Mouse (Mus musculus): ENCODE results near the gene Akap7. TPM values are rescaled to one million over a fixed set of nuclear protein-coding genes. Genes with fewer than 3 reads are reported as not detected.

Gene Akap7
- total RNA-seq, 1 experiment from 2014 or later, result 68.4 TPM

GRCm38 (mm10) chr10:25297666-25298263 lies 9.9 kb downstream of the Akap7 start:
- DNase-seq, result peak; percentile 41

- DNase-seq, result peak; percentile 96
Measured at GRCm38 (mm10) chr10:25296657-25297369, 10.9 kb downstream of the Akap7 start.

DNA sequence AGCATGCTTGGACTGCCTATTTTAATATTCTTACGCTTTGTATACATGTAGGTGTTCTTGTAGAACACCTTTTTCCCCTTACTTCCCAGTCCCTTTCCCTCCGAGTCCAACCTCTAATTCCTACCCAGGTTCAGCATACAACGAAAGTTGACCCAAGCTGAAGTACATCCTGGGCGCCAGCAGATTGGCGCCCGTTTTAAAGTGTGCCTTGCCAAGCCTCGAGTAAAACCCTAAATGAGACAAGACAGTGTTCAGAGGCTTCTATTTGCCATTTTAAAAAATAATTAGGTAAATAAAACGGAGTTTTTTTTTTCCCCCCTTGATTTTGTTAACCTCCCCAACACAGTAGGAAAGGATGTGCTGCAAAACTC lies 11.4 kb downstream of the Akap7 start:
- peak; percentile 21 for DNase-seq

GRCm38 (mm10) chr10:25295836-25296235 lies 11.8 kb downstream of the Akap7 start:
- DNase-seq, result no peak

- DNase-seq, result no peak
Measured at GRCm38 (mm10) chr10:25294999-25295398, 12.7 kb downstream of the Akap7 start.

- DNase-seq, result no peak
Measured at GRCm38 (mm10) chr10:25293796-25294195, 13.9 kb downstream of the Akap7 start.

DNA sequence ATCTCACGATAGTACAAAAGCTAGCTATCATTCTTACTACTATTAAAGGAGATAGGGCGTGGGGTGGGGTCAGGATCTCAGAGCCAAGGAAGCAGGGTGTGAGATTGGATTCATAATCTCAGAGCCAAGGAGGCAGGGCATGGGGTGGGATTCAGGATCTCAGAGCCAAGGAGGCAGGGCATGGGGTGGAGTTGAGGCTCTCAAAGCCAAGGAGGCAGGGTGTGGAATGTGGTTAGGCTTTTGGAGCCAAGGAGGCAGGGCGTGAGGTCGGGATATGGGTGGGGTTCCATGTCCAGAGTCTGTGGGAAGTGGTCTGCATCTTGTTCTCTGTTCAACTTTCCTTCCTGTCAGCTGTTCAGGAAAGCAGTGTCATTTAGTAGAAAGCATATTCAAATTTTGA lies 16.6 kb downstream of the Akap7 start:
- peak; percentile 27 for DNase-seq

DNA sequence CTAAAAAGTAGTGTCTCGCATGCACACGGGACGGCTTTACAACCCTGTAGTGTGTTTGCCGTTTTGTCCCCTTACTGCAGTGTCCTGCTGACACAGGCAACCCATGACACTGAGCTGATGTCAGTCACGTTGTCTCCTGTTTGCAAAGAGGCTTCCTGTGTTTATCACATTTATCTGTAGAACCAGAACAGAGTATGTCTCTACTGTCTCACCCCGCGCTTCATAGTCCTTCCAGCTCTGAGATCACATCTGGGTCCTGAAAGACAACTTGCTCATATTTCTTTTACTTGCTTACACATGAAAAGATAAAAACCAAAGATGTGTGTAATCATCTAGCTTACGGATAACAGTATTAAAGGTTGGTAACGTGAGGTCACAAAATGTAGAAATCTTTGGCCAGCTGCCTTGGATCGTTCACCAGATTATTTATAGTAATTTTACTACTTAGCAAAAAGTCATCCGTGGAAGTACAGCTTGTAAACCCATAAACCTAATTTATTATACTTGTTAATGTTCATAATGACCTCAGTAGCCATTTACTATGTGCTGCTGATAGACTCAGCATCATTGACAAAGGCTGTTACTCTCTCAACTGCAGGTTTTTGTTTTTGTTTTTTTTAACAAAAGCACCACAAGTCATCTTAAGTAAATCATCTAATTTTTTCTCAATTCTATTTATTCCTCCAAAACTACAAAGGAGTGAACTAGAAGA lies 22.4 kb downstream of the Akap7 start:
- peak; percentile 37 for DNase-seq

- DNase-seq, result no peak
Measured at GRCm38 (mm10) chr10:25284427-25285099, 23.1 kb downstream of the Akap7 start.

DNA sequence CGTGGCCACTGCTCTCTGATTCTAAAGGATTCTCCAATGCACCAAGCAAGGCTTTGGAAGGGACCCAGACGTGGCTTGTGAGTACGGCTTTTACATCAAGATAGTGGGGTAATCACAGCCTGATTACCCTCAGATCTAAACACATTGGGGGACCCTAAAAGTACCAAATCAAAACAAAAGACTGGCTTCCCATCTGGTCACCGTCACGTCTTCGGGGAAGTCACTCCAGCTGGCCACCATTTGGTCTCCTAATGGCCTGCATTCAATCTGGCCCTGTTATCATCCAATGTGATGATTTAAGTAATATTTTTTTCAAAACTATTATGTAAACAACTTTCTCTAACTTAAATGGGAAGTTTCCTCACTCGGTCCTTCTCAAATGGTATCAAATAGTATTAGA lies 24.3 kb downstream of the Akap7 start:
- DNase-seq, result no peak

GRCm38 (mm10) chr10:25280141-25280540 lies 27.5 kb downstream of the Akap7 start:
- DNase-seq, result peak; percentile 24

DNA sequence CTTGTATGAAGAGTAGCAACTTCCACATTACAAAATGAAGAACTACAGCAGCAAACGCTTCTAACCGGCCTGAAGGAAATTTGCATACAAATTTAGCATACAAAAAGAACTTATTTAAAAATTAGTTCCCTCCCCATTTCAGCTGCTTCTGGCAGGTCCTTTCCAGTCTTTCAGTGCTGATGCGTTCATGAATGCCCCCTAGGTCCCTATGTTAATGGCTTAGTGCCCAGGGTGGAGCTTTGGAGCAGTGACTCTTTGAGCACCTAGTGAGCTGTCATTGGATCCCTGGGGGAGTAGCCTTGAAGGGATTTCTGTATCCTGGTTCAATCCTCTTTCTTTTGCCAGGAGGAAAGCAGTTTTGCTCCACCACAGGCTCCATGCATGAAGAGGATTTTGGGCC lies 28.3 kb downstream of the Akap7 start:
- no peak for DNase-seq

- no peak for DNase-seq
Measured at GRCm38 (mm10) chr10:25275492-25275891, 32.2 kb downstream of the Akap7 start.

DNA sequence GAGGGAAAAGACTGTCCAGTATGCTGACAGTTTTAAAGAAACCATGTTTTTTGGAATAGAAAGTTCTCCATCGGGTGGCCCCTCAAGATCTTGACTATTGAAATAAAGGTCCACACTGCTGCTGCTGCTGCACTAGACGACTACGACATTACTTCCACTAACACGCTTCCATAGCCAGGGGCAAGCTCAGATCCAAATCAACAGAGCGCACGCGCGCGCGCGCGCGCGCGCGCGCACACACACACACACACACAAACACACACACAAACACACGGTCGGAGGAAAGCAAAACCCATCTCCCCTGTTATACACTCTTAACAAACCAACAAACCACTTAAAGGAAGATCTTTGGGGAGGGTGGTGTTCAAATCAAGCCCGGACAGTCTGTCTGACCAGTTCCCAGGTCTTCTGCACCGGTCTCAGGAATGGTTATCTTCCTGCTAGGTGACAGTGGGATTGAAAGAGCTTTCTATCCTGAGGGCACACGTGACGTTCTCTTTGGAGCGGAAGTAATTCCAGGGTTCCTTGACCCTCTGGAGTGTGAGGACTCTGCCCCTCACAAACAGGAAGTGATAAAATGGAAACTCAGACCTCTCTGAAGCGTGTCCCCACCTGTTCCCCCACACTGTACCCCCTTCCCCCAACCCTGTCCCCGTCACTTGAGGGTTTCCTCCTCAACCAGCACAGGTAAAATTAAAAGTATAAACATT lies 32.9 kb downstream of the Akap7 start:
- DNase-seq, result no peak

- DNase-seq, result no peak
Measured at GRCm38 (mm10) chr10:25273731-25274130, 33.9 kb downstream of the Akap7 start.

GRCm38 (mm10) chr10:25271756-25272155 lies 35.9 kb downstream of the Akap7 start:
- DNase-seq, result peak; percentile 37

- no peak for DNase-seq
Measured at GRCm38 (mm10) chr10:25271207-25271606, 36.5 kb downstream of the Akap7 start.

DNA sequence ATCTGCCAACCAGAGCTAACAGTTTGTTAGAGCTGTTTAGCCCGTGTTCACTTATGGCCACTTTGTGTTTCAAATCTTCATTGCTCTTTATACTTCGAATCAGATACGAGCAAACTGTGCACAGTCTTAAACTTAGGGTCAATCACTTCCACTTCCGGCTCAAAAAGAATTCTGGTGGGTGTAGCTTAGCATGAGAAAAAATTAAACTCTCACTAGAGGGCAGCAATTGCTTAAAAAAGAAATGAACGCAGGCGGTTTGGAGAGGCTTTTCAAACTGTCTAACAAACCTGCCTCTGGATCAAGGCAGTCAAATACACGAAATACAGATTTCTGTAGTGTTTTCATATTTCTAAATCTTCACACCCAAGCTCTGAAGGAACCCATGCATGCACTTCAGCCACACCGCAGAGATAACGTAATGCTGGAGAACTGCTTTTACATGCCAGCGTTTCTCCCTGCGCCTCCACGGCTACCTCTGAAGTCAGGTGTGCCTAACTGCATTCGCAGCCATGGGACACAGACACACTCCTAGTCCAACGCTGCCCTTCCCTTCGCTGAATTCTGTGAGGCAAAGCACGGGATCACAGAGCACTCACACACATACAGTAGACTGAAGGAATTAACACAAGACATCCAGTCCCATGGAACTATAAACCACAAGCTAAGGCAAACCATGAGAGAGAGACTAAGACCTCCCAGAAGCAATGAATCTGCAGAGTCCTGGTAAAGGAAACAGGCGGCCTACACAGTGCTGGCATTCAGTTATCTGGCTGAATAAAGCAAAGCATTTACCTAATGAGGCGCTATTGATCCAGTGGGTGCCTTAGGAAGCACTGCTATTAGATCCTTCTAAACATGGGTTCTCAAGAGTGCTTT lies 39.0 kb downstream of the Akap7 start:
- peak; percentile 50 for DNase-seq

- no peak for DNase-seq
Measured at GRCm38 (mm10) chr10:25261176-25261575, 46.5 kb downstream of the Akap7 start.

GRCm38 (mm10) chr10:25260724-25261123 lies 46.9 kb downstream of the Akap7 start:
- DNase-seq, result no peak

GRCm38 (mm10) chr10:25258171-25258570 lies 49.5 kb downstream of the Akap7 start:
- no peak for DNase-seq
